Mouse (Mus musculus) neutrophil, adult 83 days (primary cell): Measurements from ENCODE around the gene H1fx. TPM values are rescaled to one million over a fixed set of nuclear protein-coding genes. Genes with fewer than 3 reads are reported as not detected.

Experiments used
- total RNA-seq, 2 experiments: library from RNA; stranded (reverse); gene quantifications; one replicate each; pipeline ENCODE4 v1.2.4; 2023

H1fx gene
- total RNA-seq: 1 to 10 TPM; 1.2 to 2.4 TPM

GRCm38 (mm10) chr6:87981547-87982256, at the start of gene H1fx:
Gene H1fx, minus strand, starts transcription at chr6:87981637.

Other genes with a start within 250 kb of the H1fx start
- 1 to 10 TPM; 4.2 to 6.5 TPM for gene Gp9, start 203.6 kb downstream of the H1fx start, total RNA-seq
- gene Rab43, start 169.5 kb downstream of the H1fx start, total RNA-seq: 10 to 100 TPM; 60.8 to 66.4 TPM
- 1 to 10 TPM; 4.6 to 6.6 TPM for gene Gm45140, start 145.8 kb downstream of the H1fx start, total RNA-seq
- gene Isy1, start 142.8 kb downstream of the H1fx start, total RNA-seq: 10 to 100 TPM; 24.5 to 31.5 TPM
- 100 to 1,000 TPM; 120 to 128 TPM for gene Cnbp, start 130.5 kb downstream of the H1fx start, total RNA-seq
- 10 to 100 TPM; 52.0 to 59.5 TPM for gene Copg1, start 93.8 kb downstream of the H1fx start, total RNA-seq
- 10 to 100 TPM; 11.5 to 14.4 TPM for gene Hmces, start 67.7 kb downstream of the H1fx start, total RNA-seq
- 100 to 1,000 TPM; 306 to 346 TPM for gene Rab7, start 63.6 kb upstream of the H1fx start, total RNA-seq
- gene Rpn1, start 102.8 kb upstream of the H1fx start, total RNA-seq: 100 to 1,000 TPM; 136 to 145 TPM
- gene Gata2, start 212.3 kb upstream of the H1fx start, total RNA-seq: 10 to 100 TPM in 1 of 2 experiments, 1 to 10 TPM in 1; 9.0 to 11.0 TPM
- gene Dnajb8, start 240.6 kb upstream of the H1fx start, total RNA-seq: not detected